Mouse (Mus musculus): ENCODE data around the gene Mb.

DNA sequence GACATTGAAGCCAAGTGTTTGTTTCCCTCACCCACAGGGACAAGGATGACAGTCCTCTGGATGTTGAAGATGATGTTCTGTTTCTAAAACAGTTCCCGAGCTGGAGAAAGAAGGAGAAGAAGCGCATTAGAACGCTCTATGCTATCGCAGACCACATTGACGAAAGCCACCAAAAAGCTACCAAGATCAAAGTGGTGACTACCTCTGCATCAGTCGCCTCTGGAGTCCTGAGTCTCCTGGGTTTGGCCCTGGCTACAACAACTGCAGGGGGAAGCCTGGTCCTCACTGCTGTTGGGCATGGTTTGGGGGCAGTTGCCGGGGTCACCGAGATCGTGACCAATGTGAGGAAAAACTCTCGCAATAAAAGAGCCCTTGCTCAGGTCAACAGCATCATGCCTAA lies at the start of gene Mb:
- TF ChIP-seq EP300 (IDR thresholded peaks at IDR 0.05) (no peak), CTCF (IDR thresholded peaks at IDR 0.05) (no peak)

All from lung, postnatal 0 days (tissue).